Mouse (Mus musculus) layer of hippocampus, postnatal 10 days (tissue): ENCODE results near the gene Syt6. TPM values are rescaled to one million over a fixed set of nuclear protein-coding genes. Genes with fewer than 3 reads are reported as not detected.
A peak's percentile ranks its signal among the peaks of the same experiment; 100 is the strongest.

Experiments
- DNase-seq, 2 experiments: peaks; one replicate each; pipeline ENCODE4 v3.0.0; 2021; ENCODE audit warnings: low spot score in 2 of 2
- long read RNA-seq: library from polyadenylated mRNA; stranded (forward); transcript quantifications from one replicate; pipeline ENCODE4 v2.0.0, GENCODE M21; 2023
- total RNA-seq, 2 experiments: library from RNA; stranded (reverse); gene quantifications; 2 replicates each; pipeline ENCODE4 v1.2.3; 2021

The Syt6 gene
- 1 to 10 TPM; 6.3 to 8.1 TPM for total RNA-seq
- long read RNA-seq, partial matches to known transcripts: 0 of 3 reads
- long read RNA-seq, other reads (novel, unspliced or antisense): 1 of 3 reads

GRCm38 (mm10) chr3:103575156-103575892 lies at the start of gene Syt6:
Gene Syt6 (plus strand): TSS chr3:103575231.
- peak; percentile 14 to 29 for DNase-seq

- no peak for DNase-seq
These were observed 48.8 kb upstream of the Syt6 start for GRCm38 (mm10) chr3:103526201-103526704.

- DNase-seq: no peak
These were observed 48.2 kb upstream of the Syt6 start for GRCm38 (mm10) chr3:103526864-103527263.

- no peak for DNase-seq
These were observed 41.0 kb upstream of the Syt6 start for GRCm38 (mm10) chr3:103534036-103534435.

- DNase-seq: no peak
These were observed 39.8 kb upstream of the Syt6 start for GRCm38 (mm10) chr3:103535207-103535606.

GRCm38 (mm10) chr3:103539148-103539547 lies 35.9 kb upstream of the Syt6 start:
- DNase-seq: peak in 1 of 2 experiments; percentile 33

- DNase-seq: no peak
These were observed 28.9 kb upstream of the Syt6 start for GRCm38 (mm10) chr3:103546166-103546565.

- no peak for DNase-seq
These were observed 28.4 kb upstream of the Syt6 start for GRCm38 (mm10) chr3:103546626-103547025.

- DNase-seq: no peak
These were observed 24.8 kb upstream of the Syt6 start for GRCm38 (mm10) chr3:103550236-103550635.

- DNase-seq: no peak
These were observed 7.8 kb upstream of the Syt6 start for GRCm38 (mm10) chr3:103567226-103567625.

GRCm38 (mm10) chr3:103572526-103572925 lies 2.5 kb upstream of the Syt6 start:
- DNase-seq: no peak

GRCm38 (mm10) chr3:103573106-103573790 lies 1.8 kb upstream of the Syt6 start:
- DNase-seq: no peak

- peak; percentile 45 to 72 for DNase-seq
These were observed 1.3 kb upstream of the Syt6 start for GRCm38 (mm10) chr3:103573791-103574166.

GRCm38 (mm10) chr3:103574566-103575155 lies 370 bp upstream of the Syt6 start:
- DNase-seq: peak in 1 of 2 experiments; percentile 28

GRCm38 (mm10) chr3:103575893-103576641 lies 1.0 kb downstream of the Syt6 start:
- peak; percentile 21 to 39 for DNase-seq

- DNase-seq: peak; percentile 28 to 32
These were observed 12.1 kb downstream of the Syt6 start for GRCm38 (mm10) chr3:103587136-103587535.

- DNase-seq: no peak
These were observed 12.6 kb downstream of the Syt6 start for GRCm38 (mm10) chr3:103587672-103588071.

GRCm38 (mm10) chr3:103589636-103590035 lies 14.6 kb downstream of the Syt6 start:
- no peak for DNase-seq

GRCm38 (mm10) chr3:103592636-103593035 lies 17.6 kb downstream of the Syt6 start:
- DNase-seq: no peak

GRCm38 (mm10) chr3:103593631-103594030 lies 18.6 kb downstream of the Syt6 start:
- DNase-seq: no peak

GRCm38 (mm10) chr3:103595271-103595810 lies 20.3 kb downstream of the Syt6 start:
- DNase-seq: no peak
